Mouse (Mus musculus): Measurements from ENCODE around the gene Sgip1. TPM values are rescaled to one million over a fixed set of nuclear protein-coding genes. Genes with fewer than 3 reads are reported as not detected.
A peak's percentile ranks its signal among the peaks of the same experiment; 100 is the strongest.

Gene Sgip1
- total and polyA plus RNA-seq, 2 experiments from 2014 or later = 51.4 to 78.0 TPM

DNA sequence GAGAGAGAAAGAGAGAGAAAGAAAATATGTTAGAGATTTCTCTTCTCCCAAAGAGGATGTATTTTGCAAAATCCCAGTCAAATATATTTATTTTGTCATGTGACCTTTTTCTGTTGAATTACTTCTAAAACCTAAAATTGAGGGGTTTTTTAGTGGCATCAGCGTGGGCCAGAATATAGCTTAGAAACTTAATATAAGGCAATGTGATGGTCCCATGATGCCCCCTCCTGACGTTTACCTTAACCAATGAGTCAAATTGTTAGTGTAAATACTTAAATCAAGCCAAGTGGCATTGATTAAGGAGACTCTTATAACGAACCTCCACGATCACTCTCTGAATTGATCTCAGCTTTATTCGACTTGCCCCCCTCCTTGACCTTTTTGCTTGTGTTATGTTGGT, 233.1 kb downstream of the Sgip1 start:
- DNase-seq (ENCODE audit: low spot score) = no peak
- WGBS = 74% methylated on average over 5 of the region's 5 CpGs

DNA sequence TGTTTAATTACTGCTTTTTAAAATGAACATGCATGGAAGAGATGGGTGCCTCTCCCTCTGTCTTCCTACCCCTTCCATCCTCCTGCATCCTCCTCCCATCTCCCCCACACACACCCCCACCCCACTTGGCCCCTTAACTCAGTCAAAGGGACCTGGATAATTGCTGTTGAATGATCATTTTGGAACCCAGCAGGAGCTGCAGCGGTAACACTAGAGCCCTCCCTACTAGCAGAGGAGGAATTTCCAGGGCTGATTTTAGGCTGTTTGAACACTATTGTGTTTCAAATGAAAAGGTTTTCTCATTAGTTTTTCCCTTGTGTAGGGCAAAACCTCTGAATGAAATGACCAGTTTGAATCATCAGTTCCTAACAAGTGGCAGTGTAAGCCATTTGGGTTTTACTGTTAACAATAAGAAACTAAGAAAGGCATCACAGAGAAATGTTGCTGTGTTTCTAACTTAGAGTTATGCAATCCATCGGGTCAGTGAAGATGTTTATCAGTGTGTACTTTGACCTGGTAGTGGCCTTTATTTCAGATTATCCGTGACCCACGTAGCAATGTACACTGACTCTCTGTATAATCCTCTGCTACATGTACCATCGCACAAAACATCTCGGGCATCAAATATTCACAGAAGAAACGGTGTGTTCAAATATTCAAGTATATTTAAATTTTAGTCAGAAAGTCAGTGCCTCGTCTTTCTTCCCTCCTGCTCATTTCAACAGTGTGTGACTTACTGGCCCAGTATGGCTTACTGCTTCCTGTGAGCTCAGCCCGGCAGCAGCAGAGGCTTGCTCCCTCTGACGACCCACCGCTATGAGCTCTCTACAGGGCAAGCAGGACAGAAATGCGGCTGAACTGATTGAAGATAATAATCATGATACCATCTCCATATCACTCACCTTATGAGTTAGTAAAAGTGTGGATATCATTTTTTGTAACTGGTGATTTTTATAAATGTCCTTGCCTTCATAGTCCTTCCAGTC, 235.5 kb downstream of the Sgip1 start:
- ATAC-seq (ENCODE audit: low FRiP score) = no peak
- 20% methylated on average over 12 of the region's 12 CpGs for WGBS
- Histone ChIP-seq H3K27ac (ENCODE audit: low read depth, low read length) (no peak overlapping the region), H3K9ac (replicated peaks; ENCODE audit: low read length, poor library complexity, severe bottlenecking) (no peak overlapping the region), H3K36me3 (ENCODE audit: insufficient read depth, low read length) (no peaks in the 10 kb centered on the region), H3K4me1 (ENCODE audit: insufficient read depth, low read length) (peaks cover 7% of the 10 kb centered on the region; the same call in 1 of the 2 replicates), H3K4me3 (ENCODE audit: low read depth, low read length) (no peak overlapping the region), H3K4me2 (ENCODE audit: low read depth, low read length, poor library complexity, severe bottlenecking) (no peak overlapping the region), H3K9me3 (ENCODE audit: low read length) (no peaks in the 10 kb centered on the region), H3K27me3 (ENCODE audit: insufficient read depth, low read length) (no peaks in the 10 kb centered on the region)
- DNase-seq (ENCODE audit: low spot score) = no peak
- TF ChIP-seq CTCF (IDR thresholded peaks at IDR 0.05) = no peak

More for the DNA sequence above, 233.1 kb downstream of the Sgip1 start:
- H3K4me2 ChIP-seq (ENCODE audit: low read depth, low read length, poor library complexity, severe bottlenecking) = no peak overlapping the region
- peaks cover 7% of the 10 kb centered on the region; the same call in 1 of the 2 replicates for H3K4me1 ChIP-seq (ENCODE audit: insufficient read depth, low read length)
- no peak for TF ChIP-seq CTCF (IDR thresholded peaks at IDR 0.05)
- no peaks in the 10 kb centered on the region for H3K9me3 ChIP-seq (ENCODE audit: low read length)
- no peak overlapping the region for H3K27ac ChIP-seq (ENCODE audit: low read depth, low read length)
- ATAC-seq (ENCODE audit: low FRiP score) = no peak
- no peaks in the 10 kb centered on the region for H3K27me3 ChIP-seq (ENCODE audit: insufficient read depth, low read length)
- H3K4me3 ChIP-seq (ENCODE audit: low read depth, low read length) = no peak overlapping the region
- H3K9ac ChIP-seq (replicated peaks; ENCODE audit: low read length, poor library complexity, severe bottlenecking) = no peak overlapping the region
- H3K36me3 ChIP-seq (ENCODE audit: insufficient read depth, low read length) = no peaks in the 10 kb centered on the region

DNA sequence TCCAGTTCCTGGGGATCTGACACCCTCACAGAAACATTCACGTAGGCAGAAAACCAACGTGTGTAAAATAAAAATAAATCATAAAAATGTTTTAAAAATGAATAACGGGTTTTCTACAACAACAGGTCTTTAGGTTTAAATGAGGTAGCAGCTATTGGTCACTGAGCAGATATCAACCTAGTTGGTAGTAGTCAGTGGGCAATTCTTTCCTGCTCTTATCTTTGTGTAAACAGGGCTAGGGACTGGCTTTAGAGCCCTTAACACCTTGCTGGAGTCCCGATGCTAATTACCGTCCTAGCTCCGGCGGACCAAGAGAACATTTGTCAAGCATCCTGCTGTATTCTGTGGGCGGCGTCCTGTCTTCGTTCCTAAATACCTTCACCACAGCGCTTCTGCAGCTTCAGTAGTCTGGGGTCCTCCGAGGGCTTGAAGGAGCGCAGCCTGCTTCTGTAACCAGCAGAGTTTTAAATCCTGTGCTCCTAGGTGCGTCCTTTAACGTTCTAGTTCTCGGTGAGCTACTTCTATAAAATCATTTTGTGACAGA, 236.8 kb downstream of the Sgip1 start:
- Histone ChIP-seq H3K9ac (replicated peaks; ENCODE audit: low read length, poor library complexity, severe bottlenecking) (no peak overlapping the region), H3K9me3 (ENCODE audit: low read length) (no peaks in the 10 kb centered on the region), H3K27me3 (ENCODE audit: insufficient read depth, low read length) (no peaks in the 10 kb centered on the region), H3K27ac (ENCODE audit: low read depth, low read length) (no peak overlapping the region), H3K36me3 (ENCODE audit: insufficient read depth, low read length) (no peaks in the 10 kb centered on the region), H3K4me1 (ENCODE audit: insufficient read depth, low read length) (peaks cover 7% of the 10 kb centered on the region; the same call in 1 of the 2 replicates), H3K4me3 (ENCODE audit: low read depth, low read length) (peak overlapping the region; percentile 12; the same call in 1 of the 2 replicates), H3K4me2 (ENCODE audit: low read depth, low read length, poor library complexity, severe bottlenecking) (peak overlapping the region; percentile 71)
- ATAC-seq (ENCODE audit: low FRiP score) (no peak), DNase-seq (ENCODE audit: low spot score) (peak; percentile 26)
- TF ChIP-seq CTCF (IDR thresholded peaks at IDR 0.05) = no peak
- WGBS = 14% methylated on average over 16 of the region's 16 CpGs

DNA sequence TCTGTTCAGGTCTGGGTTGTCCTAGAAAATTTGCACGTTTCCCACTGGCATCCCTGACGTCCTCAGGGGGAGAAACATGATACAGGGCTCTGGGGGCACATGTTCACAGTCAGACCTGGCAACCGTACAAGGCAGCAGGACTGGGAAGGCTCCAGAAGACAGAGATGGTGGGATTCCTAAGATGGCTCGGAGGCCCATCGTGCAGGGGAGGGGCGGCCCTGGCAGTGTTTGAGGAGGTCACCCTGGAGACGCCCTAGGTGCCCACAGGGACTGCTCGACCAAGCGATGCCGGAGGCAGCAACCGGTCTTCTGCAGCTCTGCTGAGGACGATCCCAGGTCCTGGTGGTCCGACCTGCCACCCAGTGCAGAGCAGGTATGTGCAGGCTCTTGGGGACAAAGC, 237.3 kb downstream of the Sgip1 start, which contains the start of gene Tctex1d1:
Gene Tctex1d1 (plus strand): TSS at position 167 of the 400 bp plus-strand sequence.
- Histone ChIP-seq H3K9ac (replicated peaks; ENCODE audit: low read length, poor library complexity, severe bottlenecking) (no peak within 1 kb of the TSS), H3K36me3 (ENCODE audit: insufficient read depth, low read length) (no peaks in the 10 kb centered on the region), H3K27me3 (ENCODE audit: insufficient read depth, low read length) (no peaks in the 10 kb centered on the region), H3K27ac (ENCODE audit: low read depth, low read length) (no peak within 1 kb of the TSS), H3K4me2 (ENCODE audit: low read depth, low read length, poor library complexity, severe bottlenecking) (peak within 1 kb of the TSS; percentile 71), H3K4me3 (ENCODE audit: low read depth, low read length) (peak within 1 kb of the TSS; percentile 31), H3K9me3 (ENCODE audit: low read length) (no peaks in the 10 kb centered on the region), H3K4me1 (ENCODE audit: insufficient read depth, low read length) (peaks cover 7% of the 10 kb centered on the region; the same call in 1 of the 2 replicates)
- DNase-seq (ENCODE audit: low spot score) (peak; percentile 59), ATAC-seq (ENCODE audit: low FRiP score) (peak; percentile 58; the same call in 1 of the 2 replicates)
- no peak for TF ChIP-seq CTCF (IDR thresholded peaks at IDR 0.05)
- 4% methylated on average over 13 of the region's 13 CpGs for WGBS

DNA sequence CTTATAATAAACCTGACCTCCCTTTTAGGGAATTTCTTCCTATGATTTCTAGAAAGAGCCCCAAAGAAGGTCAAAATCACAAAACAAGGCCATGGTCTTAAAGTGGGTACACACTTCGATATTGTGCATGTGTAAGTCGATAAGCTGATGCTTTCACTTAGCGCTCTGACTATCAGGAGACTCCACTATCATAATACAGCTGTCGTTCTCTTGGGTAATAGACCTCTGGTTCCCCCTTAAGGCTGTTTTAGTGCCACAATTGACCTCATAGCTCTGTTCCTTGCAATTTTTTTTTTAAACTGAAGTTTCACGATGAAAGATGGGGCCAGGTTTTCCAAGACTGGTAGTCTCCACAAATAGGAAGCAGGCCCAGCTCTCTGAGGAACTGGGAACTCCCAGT, 238.3 kb downstream of the Sgip1 start:
- no peaks in the 10 kb centered on the region for H3K36me3 ChIP-seq (ENCODE audit: insufficient read depth, low read length)
- TF ChIP-seq CTCF (IDR thresholded peaks at IDR 0.05) = peak; percentile 15; the same call in 1 of the 2 replicates
- peaks cover 7% of the 10 kb centered on the region; the same call in 1 of the 2 replicates for H3K4me1 ChIP-seq (ENCODE audit: insufficient read depth, low read length)
- H3K9me3 ChIP-seq (ENCODE audit: low read length) = no peaks in the 10 kb centered on the region
- no peak overlapping the region for H3K4me3 ChIP-seq (ENCODE audit: low read depth, low read length)
- DNase-seq (ENCODE audit: low spot score) (no peak), ATAC-seq (ENCODE audit: low FRiP score) (no peak)
- 69% methylated on average over 5 of the region's 5 CpGs for WGBS
- no peaks in the 10 kb centered on the region for H3K27me3 ChIP-seq (ENCODE audit: insufficient read depth, low read length)
- H3K27ac ChIP-seq (ENCODE audit: low read depth, low read length) = no peak overlapping the region
- no peak overlapping the region for H3K9ac ChIP-seq (replicated peaks; ENCODE audit: low read length, poor library complexity, severe bottlenecking)
- no peak overlapping the region; the same call in 1 of the 2 replicates for H3K4me2 ChIP-seq (ENCODE audit: low read depth, low read length, poor library complexity, severe bottlenecking)

Data from midbrain, postnatal 0 days (tissue).